Mouse (Mus musculus): ENCODE results near the gene Slc38a3.

Gene Slc38a3

DNA sequence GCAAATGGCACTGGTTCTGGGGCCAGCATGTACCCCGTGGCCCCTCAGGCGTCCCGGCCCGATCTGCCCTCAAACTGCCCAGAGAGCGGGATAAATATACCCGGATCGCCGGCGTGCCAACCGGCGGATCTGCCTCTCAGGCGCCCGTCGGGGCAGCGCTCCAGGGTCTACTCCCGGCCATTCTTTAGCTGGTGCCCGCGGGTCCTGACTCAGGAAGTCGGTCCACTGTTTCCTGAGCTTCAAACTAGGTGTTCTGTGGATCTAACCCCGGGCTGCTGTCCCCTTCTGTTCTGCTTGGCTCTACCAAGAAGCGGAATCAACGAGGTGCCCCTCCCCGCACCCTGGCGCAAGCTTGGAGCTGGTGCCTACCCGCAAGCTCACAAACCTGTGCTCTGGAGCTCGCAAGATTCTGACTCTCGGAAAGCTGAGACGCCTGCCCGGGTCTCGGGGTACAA is 2.6 kb downstream of the Slc38a3 start:
- no peak for DNase-seq (ENCODE audit: low spot score in 2 of 2)

DNA sequence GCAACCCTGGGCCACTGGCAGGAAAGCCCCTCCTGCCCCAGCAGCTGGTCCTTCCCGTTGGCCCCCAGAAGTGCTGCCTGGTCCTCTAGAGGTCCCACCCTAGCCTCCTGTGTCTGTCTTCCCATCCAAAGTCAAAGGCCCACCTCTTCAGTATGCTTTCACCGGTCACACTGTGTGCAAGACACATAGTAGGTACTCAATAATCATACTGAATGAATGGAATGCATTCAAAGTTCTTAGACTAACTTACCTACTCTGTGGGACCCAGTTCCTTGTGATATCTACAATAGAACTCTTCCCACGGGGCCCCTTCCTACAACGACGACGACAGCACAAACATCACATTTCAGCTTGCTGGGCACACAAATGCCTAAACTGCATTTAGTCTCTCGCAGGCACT is 4.0 kb downstream of the Slc38a3 start:
- no peak for DNase-seq (ENCODE audit: low spot score in 2 of 2)

DNA sequence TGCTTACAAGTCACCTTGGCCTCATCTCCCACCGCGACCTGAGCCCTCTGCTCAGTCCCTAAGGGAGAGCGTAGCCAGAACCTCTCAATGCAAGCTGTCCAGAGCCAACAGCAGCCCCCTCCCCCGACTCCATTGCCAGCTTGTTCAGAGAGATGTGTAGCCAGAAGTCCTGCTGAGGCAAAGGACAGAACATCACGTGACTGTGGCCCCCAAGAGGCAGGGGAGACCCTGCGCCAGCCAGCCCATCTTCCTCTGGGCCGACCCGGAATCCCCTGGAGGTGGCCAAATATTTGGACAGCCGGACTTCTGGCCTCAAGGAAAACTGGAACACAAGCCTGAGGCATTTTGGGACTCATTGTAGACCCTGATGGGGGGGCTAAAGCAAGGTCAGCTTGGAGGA is 5.8 kb downstream of the Slc38a3 start:
- no peak for DNase-seq (ENCODE audit: low spot score in 2 of 2)

DNA sequence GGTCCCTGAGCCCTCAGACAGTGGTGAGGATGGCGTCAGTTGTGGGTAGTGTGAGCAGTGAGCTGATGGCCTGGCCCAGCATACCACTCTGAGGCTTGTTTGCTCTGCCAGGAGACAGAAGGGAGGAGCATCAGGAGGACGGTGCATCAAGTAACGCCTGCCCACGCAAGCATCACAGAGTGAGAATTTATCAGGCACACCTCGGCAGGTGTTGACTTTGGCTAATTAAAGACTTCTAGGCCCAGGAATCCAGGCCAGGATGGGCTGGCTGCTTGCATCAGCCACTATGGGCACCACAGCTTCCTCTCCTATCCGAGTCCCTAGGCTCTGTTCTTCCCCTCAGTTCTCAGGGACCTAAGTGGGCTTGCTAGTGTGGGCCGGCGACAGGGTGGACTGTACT is 7.0 kb downstream of the Slc38a3 start:
- no peak for DNase-seq (ENCODE audit: low spot score in 2 of 2)

DNA sequence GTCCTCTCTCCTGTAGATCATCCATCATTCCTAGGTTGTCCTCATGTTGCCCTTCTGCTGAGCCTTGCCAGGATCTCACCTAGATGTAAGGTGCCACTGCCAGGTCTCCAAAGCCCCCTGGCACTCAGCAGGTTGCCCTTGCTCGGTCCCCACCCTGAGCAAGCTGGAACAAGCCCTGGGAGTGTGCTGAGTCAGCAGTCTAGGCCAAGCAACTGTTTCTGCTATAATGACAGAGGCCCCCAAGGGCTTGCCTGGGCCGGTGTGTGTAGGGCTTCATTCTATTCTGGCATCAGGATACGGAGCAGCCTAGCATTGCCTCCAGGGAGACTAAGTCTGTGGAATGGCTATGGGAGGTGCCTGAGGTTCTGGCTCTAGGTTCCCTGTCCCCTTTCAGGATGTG is 8.6 kb downstream of the Slc38a3 start:
- no peak for DNase-seq (ENCODE audit: low spot score in 2 of 2)

DNA sequence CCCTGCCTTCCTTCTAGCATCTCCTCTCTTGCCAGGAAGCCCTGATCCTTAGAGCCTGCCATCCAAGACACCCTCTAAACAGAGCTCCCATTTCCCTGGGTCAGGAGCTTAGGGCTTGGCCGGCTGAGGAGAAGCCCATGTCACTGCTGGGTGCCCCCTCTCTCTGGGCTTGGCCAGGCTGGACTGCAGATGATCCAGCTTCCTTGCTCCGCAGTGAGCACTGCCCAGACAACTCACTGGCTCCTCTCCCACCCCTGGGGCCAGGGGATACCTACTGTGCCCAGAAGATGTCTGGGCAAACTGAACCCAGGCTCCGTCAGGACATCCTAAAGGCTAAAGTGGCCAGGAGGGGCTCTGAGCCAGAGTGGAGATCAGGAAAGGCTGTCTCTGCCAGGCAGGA is 9.4 kb downstream of the Slc38a3 start:
- DNase-seq (ENCODE audit: low spot score in 2 of 2) = no peak

DNA sequence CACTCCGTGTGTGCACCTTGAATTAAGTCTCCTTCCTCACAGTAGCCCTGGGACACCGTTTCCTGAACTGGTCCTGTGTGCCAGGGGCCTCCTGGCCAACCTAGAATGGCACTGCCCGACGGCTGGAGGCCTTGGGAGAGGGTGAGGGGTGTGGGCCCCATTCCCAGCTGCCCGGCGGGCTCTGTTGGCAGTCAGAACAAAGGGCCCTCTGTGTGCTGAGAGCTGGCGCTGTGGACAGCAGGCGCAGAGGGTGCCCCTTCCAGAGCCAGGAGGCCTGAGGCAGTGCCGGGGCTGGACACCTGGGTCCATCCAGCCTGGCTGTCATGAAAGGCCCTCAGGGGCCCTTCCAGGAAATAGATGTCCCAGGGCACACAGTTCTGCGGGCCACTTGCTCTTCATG is 9.8 kb downstream of the Slc38a3 start:
- DNase-seq (ENCODE audit: low spot score in 2 of 2) = no peak

DNA sequence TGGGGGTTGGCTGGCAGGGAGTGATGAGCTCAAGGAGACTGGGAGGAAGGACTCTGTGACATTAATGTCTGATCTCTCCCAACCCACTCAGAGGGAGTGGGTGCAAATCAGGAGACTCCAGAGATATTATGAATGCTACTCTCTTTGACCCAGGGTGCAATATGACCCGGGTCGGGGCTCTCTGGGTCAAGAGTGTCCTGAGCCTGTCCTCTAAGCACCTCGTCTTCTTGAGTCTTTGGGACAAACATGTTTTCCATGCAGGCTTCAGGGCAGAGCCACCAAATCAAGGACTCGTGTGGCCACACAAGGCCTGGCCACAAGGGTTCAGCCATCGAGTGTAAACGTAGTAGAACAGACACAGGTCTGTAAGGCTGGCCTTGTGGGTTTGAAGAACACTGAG is 11.2 kb downstream of the Slc38a3 start:
- no peak for DNase-seq (ENCODE audit: low spot score in 2 of 2)

DNA sequence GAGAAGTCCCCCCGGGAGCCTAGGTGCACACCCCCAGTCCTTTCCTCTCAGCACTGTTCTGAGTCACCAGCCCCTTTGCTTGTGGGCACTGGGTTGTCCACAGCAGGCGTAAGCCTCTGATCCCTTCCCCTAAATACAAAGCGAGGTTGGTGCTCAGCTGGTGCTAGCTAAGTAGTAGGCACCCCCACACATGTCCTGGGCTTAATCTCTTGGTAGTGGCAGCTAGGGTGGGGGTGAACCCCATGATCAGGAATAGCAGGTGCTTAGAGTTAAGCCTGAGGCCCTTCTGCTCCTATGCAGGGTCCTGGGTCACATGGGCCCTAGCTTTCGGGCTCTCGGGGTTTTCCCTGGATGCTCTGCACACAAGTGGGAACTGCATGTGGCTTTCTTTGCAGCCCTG is 12.2 kb downstream of the Slc38a3 start:
- DNase-seq (ENCODE audit: low spot score in 2 of 2) = no peak

DNA sequence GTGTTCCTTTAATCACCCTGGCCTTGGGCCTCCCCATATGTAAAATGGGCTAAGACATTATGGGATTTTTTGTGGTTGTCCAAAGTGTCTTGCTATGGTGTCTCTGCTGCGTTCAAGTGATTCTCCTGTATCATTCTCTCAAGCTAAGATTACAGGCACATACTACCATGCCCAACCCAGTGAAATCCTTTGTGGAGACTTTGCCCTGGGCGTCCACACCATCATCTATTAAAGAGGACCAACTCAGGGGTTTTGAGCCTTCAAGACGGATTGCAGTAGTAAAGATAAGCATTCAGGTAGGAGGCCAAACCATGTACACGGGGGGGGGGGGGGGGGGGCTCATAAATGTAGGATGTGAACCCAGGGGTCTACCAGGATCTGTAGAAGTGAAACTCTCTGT is 14.7 kb downstream of the Slc38a3 start:
- no peak for DNase-seq (ENCODE audit: low spot score in 2 of 2)

DNA sequence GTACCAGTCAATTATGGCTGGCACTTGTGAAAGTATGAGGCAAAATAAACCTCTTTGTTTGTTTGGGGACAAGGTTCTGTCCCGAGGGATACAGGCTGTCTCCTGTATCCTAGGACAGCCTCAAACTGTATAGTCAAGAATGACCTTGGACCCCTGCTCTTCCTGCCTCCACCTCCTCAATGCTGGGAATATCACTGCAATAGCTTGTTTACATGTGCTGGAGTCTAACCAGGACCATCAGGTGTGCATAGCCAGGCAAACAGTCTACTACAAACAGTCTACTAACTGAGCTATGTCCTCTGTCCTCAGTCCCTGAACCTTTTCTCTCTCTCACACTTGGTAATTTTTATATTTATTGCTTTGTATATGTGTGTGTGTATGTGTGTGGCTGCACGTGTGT is 15.9 kb downstream of the Slc38a3 start:
- DNase-seq (ENCODE audit: low spot score in 2 of 2) = no peak

DNA sequence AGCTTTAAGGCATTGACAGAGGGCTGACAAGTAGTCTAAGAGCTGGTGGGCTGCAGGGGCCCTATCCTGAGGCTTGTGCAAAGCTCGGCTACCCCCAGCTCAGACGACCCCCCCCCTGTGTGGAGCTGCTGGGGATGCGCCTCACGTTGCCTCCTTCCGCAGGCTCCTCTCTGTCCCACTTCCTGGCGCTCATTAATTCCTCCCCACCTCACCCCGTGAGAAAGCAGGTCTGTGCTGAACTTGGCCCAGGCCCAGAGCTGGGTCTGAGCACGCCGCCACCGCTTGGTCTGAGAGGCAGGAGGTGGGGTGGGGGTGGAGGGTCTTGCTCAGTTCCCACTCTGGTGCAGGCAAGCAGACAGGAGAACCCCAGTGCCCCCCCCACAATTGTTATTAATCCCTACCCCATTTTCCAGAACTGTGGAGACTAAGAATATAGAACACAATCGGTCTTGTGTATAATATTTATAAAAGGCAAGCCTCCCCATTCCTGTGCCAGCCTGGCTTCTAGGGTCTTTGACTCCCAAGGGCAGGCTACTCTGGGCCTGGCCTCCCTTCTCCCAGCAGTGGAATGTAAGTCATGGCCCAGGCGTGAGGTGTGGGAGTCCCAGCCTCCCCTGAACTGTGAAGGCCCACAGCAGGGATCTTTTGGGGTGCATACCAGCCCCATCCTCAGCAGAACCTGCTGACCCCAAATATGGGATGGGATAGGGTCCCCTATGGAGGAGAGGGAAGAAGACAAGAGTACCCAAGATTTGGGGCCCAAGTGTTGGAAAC is 18.4 kb downstream of the Slc38a3 start:
- DNase-seq (ENCODE audit: low spot score in 2 of 2) = no peak

DNA sequence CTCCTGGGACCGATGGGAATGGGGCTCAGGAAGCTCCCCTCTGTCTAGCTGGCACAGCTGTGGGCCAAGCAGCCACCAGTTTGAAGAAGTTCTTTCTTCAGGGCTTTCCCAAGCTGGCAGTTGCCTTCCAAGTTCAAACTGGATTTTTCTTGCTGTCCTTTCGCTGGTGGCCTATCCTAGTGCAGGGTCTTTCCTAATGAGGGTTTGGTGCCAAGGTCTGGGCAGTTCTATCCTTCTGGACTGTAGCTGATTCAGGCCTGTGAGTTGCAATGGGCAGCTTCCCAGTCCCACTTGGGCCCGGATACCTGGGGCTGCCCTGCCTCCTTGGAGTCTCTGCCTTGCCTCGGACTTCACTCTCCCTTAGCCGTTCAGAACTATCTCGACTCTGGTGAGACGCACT is 19.1 kb downstream of the Slc38a3 start:
- DNase-seq (ENCODE audit: low spot score in 2 of 2) = no peak

DNA sequence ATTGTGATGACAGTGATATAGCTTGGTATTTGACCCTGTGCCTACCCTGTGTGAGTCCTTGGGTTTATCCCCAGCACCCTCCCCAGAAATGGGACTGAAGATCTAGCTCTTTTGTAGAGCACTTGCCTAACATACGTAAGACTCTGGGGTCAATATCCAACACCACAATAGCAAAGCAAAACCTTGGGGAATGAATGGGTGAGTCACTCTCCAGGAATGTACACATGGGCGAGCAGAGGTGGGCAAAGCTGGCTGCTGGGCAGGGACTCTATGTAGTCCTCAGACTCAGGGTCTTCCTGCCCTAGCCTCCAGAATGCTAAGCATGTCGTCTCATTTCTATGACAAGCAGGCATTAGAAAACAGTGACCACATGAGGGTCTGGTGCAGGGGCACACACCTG is 20.6 kb downstream of the Slc38a3 start:
- no peak for DNase-seq (ENCODE audit: low spot score in 2 of 2)

DNA sequence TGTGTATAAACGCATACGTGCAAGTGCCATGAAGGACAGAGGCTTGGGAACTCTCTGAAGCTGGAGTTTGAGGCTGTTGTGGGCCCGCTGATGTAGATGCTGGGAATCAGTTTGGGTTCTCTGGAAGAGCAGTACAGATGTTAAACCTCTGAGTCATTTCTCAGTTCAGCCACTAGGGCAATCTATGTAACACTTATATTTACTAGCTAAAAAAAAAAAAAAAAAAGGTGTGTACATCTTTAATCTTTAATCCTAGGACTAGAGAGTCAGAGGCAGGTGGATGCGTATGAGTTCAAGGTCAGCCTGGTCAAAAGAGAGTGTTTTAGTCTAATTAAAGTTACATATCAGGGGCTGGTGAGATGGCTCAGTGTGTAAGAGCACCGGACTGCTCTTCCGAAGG is 22.4 kb downstream of the Slc38a3 start:
- DNase-seq (ENCODE audit: low spot score in 2 of 2) = no peak

DNA sequence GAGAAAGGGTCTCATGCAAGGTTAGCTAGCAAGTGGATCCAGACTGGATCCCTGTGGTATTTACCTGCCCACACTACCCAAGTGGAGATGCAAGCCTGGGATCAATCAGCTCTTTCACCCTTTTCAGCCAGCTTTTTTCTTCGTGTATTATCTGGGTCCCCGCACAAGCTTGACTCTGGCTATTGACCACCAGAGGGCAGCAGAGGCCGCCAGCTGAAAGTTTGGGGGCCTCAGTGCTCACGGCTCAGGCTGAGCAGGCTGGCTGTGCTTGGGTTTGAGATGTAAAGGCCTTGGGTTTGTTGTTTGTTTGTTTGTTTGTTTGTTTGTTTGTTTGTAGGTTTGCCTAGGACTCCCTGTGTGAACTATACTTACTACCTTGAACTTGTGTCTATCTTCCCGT is 23.8 kb downstream of the Slc38a3 start:
- peak; percentile 55 to 69 for DNase-seq (ENCODE audit: low spot score in 2 of 2)

DNA sequence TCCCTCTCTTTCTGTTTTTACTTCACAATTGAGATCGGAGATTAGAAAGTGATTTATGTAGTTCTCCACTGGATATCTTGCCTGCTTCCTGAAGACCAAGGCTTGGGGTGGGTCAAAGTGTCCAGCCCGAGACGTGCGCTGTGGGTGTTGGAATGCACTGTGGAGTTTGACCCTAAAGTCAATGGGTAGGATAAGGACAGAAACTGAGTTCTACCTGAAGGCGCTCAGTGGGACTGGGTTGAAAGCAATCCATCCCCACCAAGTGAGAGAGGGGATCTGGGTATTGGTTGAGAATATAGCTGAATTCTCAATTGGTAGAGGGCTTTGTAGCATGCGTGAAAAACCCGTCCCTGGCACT is 24.2 kb downstream of the Slc38a3 start:
- DNase-seq (ENCODE audit: low spot score in 2 of 2) = no peak

DNA sequence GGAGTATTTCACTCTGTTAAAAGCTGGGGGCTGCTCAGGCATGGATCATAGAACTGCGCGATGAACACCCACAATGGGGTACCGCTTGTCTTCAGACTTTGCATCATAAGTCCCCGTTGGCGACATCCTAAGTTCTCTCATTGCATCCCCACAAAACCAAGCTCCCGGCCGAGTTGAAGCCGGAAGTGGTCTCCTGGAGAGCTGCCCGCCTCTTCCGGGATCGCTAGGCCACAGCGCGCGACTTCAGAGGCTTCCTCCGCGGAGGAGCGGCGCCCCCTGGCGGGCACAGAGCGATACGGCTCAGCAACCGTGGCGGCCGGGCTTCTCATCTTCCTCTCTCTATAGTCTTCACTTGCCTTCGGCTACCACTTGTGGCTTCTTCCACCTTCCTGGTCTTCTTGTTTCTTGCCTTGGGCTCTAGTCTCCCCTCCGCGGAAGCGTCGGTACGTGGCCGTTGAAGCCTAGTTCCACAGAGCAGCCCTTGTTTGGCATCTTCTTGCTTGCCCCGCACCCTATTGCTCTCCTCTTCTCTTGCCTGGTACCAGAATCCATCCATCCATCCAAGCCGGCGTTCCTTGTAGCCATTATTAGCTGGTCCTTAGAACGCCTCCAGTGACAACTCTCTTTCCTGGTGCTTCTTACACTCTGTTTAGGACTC is 24.7 kb downstream of the Slc38a3 start:
- DNase-seq (ENCODE audit: low spot score in 2 of 2) = peak; percentile 85 to 89

DNA sequence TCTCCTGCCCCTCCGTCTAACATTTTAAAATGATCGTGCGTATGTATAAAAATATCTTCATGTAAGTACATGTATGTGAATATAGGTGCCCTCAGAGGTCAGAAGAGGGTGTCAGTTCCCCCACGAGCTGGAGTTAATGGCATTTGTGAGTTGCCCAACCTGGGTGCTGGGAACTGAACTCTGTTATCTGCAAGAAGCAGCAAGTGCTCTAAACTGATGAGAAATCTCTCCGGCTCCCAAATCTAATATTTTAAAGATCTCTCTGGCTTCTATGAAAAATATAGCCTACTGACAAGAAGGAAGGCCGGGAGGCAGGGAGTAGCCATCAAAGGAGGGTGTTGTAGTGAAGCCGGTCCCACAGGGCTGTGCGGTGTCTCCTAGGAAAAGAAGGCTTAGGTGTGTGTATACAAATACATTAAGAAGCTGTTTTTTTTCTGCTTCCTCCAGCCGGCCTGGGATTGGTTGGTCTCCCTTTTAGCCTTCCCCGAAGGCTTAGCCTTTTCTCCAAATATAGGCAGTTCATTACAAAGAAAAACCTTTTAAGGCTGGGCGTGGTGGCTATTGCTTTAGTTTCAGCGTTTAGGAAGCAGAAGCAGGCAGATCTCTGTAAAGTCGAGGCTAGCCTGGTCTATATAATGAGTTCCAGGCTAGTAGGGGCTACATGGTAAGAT is 25.7 kb downstream of the Slc38a3 start:
- DNase-seq (ENCODE audit: low spot score in 2 of 2) = no peak

DNA sequence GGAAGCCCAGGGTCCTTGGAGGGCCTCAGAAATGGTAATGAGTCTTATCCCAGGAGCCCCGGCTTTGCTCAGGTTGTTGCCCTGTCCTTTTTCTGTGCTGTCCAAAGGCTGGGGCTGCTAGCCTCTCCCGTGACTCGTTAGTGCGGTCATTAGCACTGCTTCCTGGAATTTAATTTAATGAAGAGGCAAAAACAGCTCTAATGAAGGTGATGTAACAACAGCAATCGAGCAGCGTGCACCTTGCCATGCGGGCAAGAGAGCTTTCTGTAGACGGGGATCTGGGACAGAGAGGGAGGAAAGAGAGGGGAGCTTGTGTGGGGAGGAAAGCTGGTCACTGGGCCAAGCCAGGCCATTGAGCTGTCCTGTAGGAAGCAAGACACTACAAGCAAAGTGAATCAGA is 27.7 kb downstream of the Slc38a3 start:
- no peak for DNase-seq (ENCODE audit: low spot score in 2 of 2)

DNA sequence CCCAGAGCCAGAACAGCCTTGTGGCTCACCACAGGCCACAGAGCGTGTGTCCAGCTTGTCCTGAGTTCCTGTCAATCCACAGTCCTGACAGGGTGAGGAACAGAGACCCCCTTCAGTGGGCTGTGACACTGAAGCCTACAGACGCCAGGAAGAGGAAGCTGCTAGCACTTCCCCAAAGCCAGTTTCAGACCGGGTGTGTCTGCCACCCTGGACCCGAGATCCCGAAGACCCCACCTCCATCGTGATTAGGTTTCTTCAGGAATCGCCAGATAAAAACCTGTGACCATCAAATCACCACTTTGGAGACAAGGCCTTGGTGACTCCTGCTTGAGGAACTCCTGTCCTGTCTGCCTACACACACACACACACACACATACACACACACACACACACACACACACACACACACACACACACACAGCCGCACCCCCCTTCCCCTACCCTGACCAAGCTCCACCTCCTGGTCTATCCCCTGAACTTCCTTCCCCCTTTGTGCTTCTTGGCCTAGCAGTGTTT is 29.0 kb downstream of the Slc38a3 start:
- DNase-seq (ENCODE audit: low spot score in 2 of 2) = no peak

DNA sequence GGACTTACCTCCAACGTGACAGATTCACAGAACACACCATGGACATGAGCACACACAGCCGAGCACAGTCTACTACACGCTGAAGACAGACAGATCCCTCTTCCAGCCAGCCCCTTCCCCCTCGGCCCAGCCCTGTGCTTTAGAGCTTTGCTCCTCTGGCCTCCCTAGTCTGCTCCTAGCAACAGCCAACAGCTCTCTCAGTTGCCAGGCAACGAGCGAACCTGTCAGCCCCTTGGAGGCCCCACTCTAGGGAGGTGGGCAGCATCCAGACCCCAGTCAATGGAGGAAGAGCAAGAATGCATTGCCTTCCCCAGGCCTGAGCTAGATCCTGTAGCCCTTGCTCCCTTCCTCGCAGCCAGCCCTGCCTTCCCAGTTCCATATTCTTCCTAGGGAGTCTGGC is 32.3 kb downstream of the Slc38a3 start:
- DNase-seq (ENCODE audit: low spot score in 2 of 2) = no peak

Measured in urinary bladder, postnatal 36 days (tissue).